Mouse (Mus musculus) kidney, embryonic 14.5 days (tissue): ENCODE data around the gene Elovl6. TPM values are rescaled to one million over a fixed set of nuclear protein-coding genes. Genes with fewer than 3 reads are reported as not detected.

Source experiments
- ATAC-seq: fragments of 200-750 bp; cut with Nextera tagmentation; 2 replicates; pipeline ENCODE4 v1.8.0; 2017; ENCODE audit warnings: moderate number of reproducible peaks, mild to moderate bottlenecking, moderate TSS enrichment, moderate library complexity; ENCODE audit not compliant: low FRiP score, low TSS enrichment
- H3K27ac ChIP-seq: fragments of 300-500 bp; sonication (generic); 2 replicates; pipeline ENCODE4 v1.5.1; 2014; ENCODE audit warnings: low read depth, mild to moderate bottlenecking, low read length, moderate library complexity, mixed read lengths
- H3K27me3 ChIP-seq: fragments of 300-500 bp; sonication (generic); 2 replicates; pipeline ENCODE4 v1.6.1; 2014; ENCODE audit warnings: mild to moderate bottlenecking, low read length; ENCODE audit not compliant: control insufficient read depth, insufficient read depth
- H3K36me3 ChIP-seq: fragments of 300-500 bp; sonication (generic); 2 replicates; pipeline ENCODE4 v1.6.1; 2014; ENCODE audit warnings: low read length, mixed read lengths; ENCODE audit not compliant: control insufficient read depth, insufficient read depth
- H3K4me1 ChIP-seq: fragments of 300-500 bp; sonication (generic); 2 replicates; pipeline ENCODE4 v1.6.1; 2014; ENCODE audit warnings: low read length, mixed read lengths; ENCODE audit not compliant: control insufficient read depth, insufficient read depth
- H3K4me2 ChIP-seq: fragments of 300-500 bp; sonication (generic); replicated peaks from 2 replicates; pipeline ENCODE4 v1.6.1; 2014; ENCODE audit warnings: low read depth, mild to moderate bottlenecking, low read length
- H3K4me3 ChIP-seq: fragments of 300-500 bp; sonication (generic); 2 replicates; pipeline ENCODE4 v1.5.1; 2014; ENCODE audit warnings: mild to moderate bottlenecking, low read length
- H3K9ac ChIP-seq: fragments of 300-500 bp; sonication (generic); 2 replicates; pipeline ENCODE4 v1.6.1; 2014; ENCODE audit warnings: low read depth, mild to moderate bottlenecking, low read length, moderate library complexity
- H3K9me3 ChIP-seq: fragments of 300-500 bp; sonication (generic); 2 replicates; pipeline ENCODE4 v1.6.1; 2016; ENCODE audit warnings: low read length; ENCODE audit not compliant: control insufficient read depth
- WGBS: fragments of 180-500 bp; shearing (Covaris S2); extraction: QIAGEN DNeasy Blood & Tissue Kit; methylation state at CpG from one replicate; pipeline ENCODE4 v1.1.7; 2014; 5-methylcytosine and 5-hydroxymethylcytosine counted together
- polyA plus RNA-seq: library from polyadenylated mRNA; unstranded; fragments of >200 nt; fragmentation: Nextera tagmentation; extraction: Ambion mirVana; gene quantifications from 2 replicates; pipeline ENCODE4 v1.2.1, GENCODE M21; 2014

The Elovl6 gene
- polyA plus RNA-seq, 1 experiment from 2014 or later: 50.4 TPM

GRCm38 (mm10) chr3:129578741-129579475, 46.8 kb downstream of the Elovl6 start:
- WGBS: 80% methylated on average over 11 of the region's 11 CpGs
- H3K4me2 ChIP-seq: no peak overlapping the region
- no peak overlapping the region for H3K4me3 ChIP-seq
- H3K9ac ChIP-seq: no peak overlapping the region
- H3K9me3 ChIP-seq: no peaks in the 10 kb centered on the region
- no peaks in the 10 kb centered on the region for H3K4me1 ChIP-seq
- H3K27ac ChIP-seq: no peak overlapping the region
- no peak for ATAC-seq
- no peaks in the 10 kb centered on the region for H3K27me3 ChIP-seq
- no peaks in the 10 kb centered on the region; the same call in 1 of the 2 replicates for H3K36me3 ChIP-seq

- H3K4me3 ChIP-seq: no peak overlapping the region
- WGBS: 84% methylated on average over 3 of the region's 3 CpGs
- H3K9me3 ChIP-seq: no peaks in the 10 kb centered on the region
- H3K4me2 ChIP-seq: no peak overlapping the region
- no peaks in the 10 kb centered on the region; the same call in 1 of the 2 replicates for H3K36me3 ChIP-seq
- no peak for ATAC-seq
- no peak overlapping the region for H3K27ac ChIP-seq
- H3K27me3 ChIP-seq: no peaks in the 10 kb centered on the region
- H3K9ac ChIP-seq: no peak overlapping the region
- H3K4me1 ChIP-seq: no peaks in the 10 kb centered on the region
Observed at GRCm38 (mm10) chr3:129581024-129581423, 48.9 kb downstream of the Elovl6 start.

DNA sequence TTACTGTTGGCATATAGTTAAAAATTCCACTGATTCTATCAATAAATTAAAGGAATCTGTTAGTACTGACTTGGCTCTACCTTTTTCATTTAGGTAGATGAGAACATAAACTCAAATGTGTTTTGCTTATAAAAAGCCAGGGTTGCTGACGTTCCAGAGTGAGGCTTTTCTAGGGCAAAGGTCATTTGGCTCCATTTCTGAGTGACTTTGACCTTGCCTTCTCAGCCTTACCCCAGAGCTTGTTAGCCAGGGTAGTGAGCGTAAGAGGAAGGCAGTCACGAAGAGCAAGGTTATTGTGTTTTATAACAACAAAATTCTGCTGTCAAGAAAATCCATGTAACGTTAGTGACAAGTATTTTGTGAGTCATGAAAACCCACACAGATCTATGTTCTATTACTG, 50.3 kb downstream of the Elovl6 start:
- WGBS: 52% methylated on average over 4 of the region's 4 CpGs
- Histone ChIP-seq H3K36me3 (no peaks in the 10 kb centered on the region; the same call in 1 of the 2 replicates), H3K4me1 (no peaks in the 10 kb centered on the region), H3K9me3 (no peaks in the 10 kb centered on the region), H3K4me3 (no peak overlapping the region), H3K4me2 (no peak overlapping the region), H3K27ac (no peak overlapping the region), H3K27me3 (no peaks in the 10 kb centered on the region), H3K9ac (no peak overlapping the region)
- no peak for ATAC-seq

DNA sequence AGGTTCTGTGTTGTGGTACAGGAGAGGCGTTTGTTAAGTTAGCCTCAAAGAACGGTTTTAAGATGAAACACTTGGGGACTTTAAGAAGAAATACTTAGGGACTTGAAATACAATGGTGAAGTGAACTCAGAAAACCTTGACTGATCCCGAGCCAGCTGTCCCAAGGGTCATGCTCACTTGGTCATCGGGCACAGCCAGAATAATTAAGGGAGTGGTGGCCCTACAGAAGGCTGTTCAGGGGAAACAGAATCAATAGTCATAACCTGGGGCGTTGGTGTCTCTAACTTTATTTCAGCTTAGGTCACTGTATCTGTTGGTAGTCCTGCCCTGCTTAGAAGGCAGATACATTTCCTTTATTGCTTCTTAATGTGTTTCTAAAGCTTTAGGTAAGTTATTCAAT, 51.1 kb downstream of the Elovl6 start:
- Histone ChIP-seq H3K27me3 (no peaks in the 10 kb centered on the region), H3K9ac (no peak overlapping the region), H3K36me3 (no peaks in the 10 kb centered on the region; the same call in 1 of the 2 replicates), H3K4me1 (no peaks in the 10 kb centered on the region), H3K9me3 (no peaks in the 10 kb centered on the region), H3K27ac (no peak overlapping the region), H3K4me3 (no peak overlapping the region), H3K4me2 (no peak overlapping the region)
- WGBS: 77% methylated on average over 5 of the region's 5 CpGs
- ATAC-seq: no peak

GRCm38 (mm10) chr3:129587916-129588315, 55.8 kb downstream of the Elovl6 start:
- no peak for ATAC-seq
- 91% methylated on average over 8 of the region's 8 CpGs for WGBS
- Histone ChIP-seq H3K4me2 (no peak overlapping the region), H3K36me3 (no peaks in the 10 kb centered on the region; the same call in 1 of the 2 replicates), H3K27me3 (no peaks in the 10 kb centered on the region), H3K9me3 (no peaks in the 10 kb centered on the region), H3K4me3 (no peak overlapping the region), H3K4me1 (no peaks in the 10 kb centered on the region), H3K27ac (no peak overlapping the region), H3K9ac (no peak overlapping the region)

- H3K9ac ChIP-seq: no peak overlapping the region
- WGBS: 77% methylated on average over 3 of the region's 3 CpGs
- no peaks in the 10 kb centered on the region for H3K9me3 ChIP-seq
- H3K36me3 ChIP-seq: no peaks in the 10 kb centered on the region; the same call in 1 of the 2 replicates
- H3K27me3 ChIP-seq: no peaks in the 10 kb centered on the region
- no peak overlapping the region for H3K4me3 ChIP-seq
- no peak overlapping the region for H3K4me2 ChIP-seq
- H3K27ac ChIP-seq: no peak overlapping the region
- no peaks in the 10 kb centered on the region for H3K4me1 ChIP-seq
- no peak for ATAC-seq
Observed at GRCm38 (mm10) chr3:129588753-129589152, 56.6 kb downstream of the Elovl6 start.

- Histone ChIP-seq H3K4me2 (no peak overlapping the region), H3K4me3 (no peak overlapping the region), H3K4me1 (no peaks in the 10 kb centered on the region), H3K9me3 (no peaks in the 10 kb centered on the region), H3K36me3 (no peaks in the 10 kb centered on the region; the same call in 1 of the 2 replicates), H3K27me3 (no peaks in the 10 kb centered on the region), H3K27ac (no peak overlapping the region), H3K9ac (no peak overlapping the region)
- 86% methylated on average over 10 of the region's 10 CpGs for WGBS
- ATAC-seq: no peak
Observed at GRCm38 (mm10) chr3:129589705-129590104, 57.5 kb downstream of the Elovl6 start.

GRCm38 (mm10) chr3:129590548-129591226, 58.5 kb downstream of the Elovl6 start:
- Histone ChIP-seq H3K27ac (no peak overlapping the region), H3K4me1 (no peaks in the 10 kb centered on the region), H3K9ac (no peak overlapping the region), H3K27me3 (no peaks in the 10 kb centered on the region), H3K9me3 (no peaks in the 10 kb centered on the region), H3K36me3 (no peaks in the 10 kb centered on the region; the same call in 1 of the 2 replicates), H3K4me3 (no peak overlapping the region), H3K4me2 (no peak overlapping the region)
- ATAC-seq: no peak
- WGBS: 83% methylated on average over 17 of the region's 17 CpGs

GRCm38 (mm10) chr3:129591251-129591650, 59.1 kb downstream of the Elovl6 start:
- no peaks in the 10 kb centered on the region; the same call in 1 of the 2 replicates for H3K36me3 ChIP-seq
- no peaks in the 10 kb centered on the region for H3K9me3 ChIP-seq
- no peak overlapping the region for H3K27ac ChIP-seq
- no peaks in the 10 kb centered on the region for H3K27me3 ChIP-seq
- H3K4me3 ChIP-seq: no peak overlapping the region
- 61% methylated on average over 9 of the region's 9 CpGs for WGBS
- H3K4me1 ChIP-seq: no peaks in the 10 kb centered on the region
- H3K9ac ChIP-seq: no peak overlapping the region
- no peak for ATAC-seq
- H3K4me2 ChIP-seq: no peak overlapping the region
